Mouse (Mus musculus): ENCODE results near the gene Gipc3.

DNA sequence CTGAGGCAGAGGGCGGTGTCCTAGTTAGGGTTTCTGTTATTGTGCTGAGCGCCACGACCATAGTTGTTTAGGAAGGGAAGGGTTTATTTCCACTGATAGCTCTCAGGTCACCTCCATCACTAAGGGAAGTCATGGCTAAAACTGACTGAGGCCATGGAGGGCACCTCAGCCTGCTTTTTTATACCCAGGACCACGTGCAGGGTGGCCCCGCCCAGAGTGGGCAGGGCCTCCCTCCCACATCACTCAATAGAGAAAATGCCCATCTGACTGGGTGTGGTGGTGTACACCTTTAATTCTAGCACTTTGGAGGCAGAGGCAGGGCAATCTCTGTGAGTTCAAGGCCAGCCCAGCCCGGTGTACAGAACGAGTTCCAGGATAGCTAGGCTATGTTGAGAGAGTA lies 28.9 kb downstream of the Gipc3 start:
- no peak for TF ChIP-seq CTCF (IDR thresholded peaks at IDR 0.05; ENCODE audit: control insufficient read depth, insufficient read depth, low read length)
- no peak for TF ChIP-seq POLR2A (IDR thresholded peaks at IDR 0.05; ENCODE audit: borderline replicate concordance, control insufficient read depth, low read depth, low read length)
